Mouse (Mus musculus): ENCODE measurements around the gene Ift80.

DNA sequence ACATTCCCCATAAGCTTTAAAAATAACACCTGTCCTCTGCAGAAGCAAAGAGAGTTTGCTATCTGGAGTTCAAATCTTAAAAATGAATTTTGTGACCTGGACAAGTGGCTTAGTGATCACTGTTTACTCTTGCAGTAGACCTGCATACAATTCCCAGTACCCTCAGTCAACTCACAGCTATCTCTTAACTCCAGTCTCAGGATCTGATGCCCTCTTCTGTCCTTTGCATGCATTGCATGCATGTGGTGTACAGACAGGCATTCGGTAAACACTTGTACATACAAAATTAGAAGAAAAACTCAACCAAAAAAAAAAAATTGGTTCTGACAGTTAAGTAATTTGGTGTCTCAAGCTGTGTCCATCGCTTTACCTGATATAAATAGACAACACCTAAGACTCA lies 15.9 kb upstream of the Ift80 start:
- TF ChIP-seq CTCF (IDR thresholded peaks at IDR 0.05; ENCODE audit: low read depth, low read length), result no peak
- TF ChIP-seq POLR2A (IDR thresholded peaks at IDR 0.05; ENCODE audit: borderline replicate concordance, low read depth, low read length), result no peak

Data from bone marrow macrophage, adult 2 months (primary cell).